In the genomic region with DNA sequence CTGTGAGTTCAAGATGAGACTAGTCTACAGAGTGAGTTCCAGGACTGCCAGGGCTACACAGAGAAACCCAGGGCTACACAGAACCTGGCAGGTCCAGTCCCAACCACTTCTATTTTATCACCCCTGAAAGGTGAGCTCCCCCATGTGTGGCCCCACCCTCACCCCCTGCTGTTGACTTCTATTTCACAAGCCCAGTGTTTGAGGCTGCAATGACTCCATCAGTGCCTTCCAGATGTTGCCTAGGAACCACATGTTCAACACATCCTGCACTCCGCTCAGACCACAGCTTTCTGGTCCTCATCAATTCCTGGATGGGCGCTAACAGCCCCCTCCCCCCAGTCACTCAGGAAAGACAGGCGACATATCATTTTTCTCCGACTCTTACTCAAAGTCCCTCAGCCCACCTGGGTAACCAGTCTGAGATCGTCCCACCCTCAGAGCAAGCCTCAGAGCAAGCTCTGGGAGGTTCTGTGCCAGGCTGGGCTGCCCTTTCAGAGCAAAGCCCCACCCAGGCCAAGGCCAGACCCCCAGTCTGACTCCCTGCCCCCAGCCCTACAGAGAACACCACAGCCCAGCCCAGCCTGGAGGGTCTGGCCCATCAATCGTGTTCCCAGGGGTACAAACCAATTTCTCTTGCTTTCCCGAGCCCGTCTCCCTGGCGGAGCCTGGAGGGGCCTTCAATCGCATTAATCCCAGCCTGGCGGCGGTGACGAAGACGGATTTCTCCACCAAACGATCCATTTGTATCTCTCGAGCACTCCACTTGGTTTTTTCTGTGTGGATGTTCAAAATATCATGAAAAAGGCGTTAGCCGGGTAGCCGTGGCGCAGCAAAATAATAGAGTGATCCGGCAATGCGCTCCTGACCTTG, we compare ENCODE assay signal across 20 mouse cellular contexts. TPM values are rescaled to one million over a fixed set of nuclear protein-coding genes. Genes with fewer than 3 reads are reported as not detected.
"Had no signal": no experiment of that assay in that cellular context is flagged by ENCODE, and none has a peak within 500 bp of the region (broad histone marks: within the 10 kb centered on the region; RNA-seq: fewer than 3 reads in every experiment).

No protein-coding gene starts in this region.

- DNase-seq: kidney, postnatal 10 days; kidney, postnatal 4 days; left cerebral cortex, postnatal 4 days; lung, adult 2 months; lung, postnatal 36 days; right cerebral cortex, postnatal 14 days; thymus, adult 2 months; thymus, postnatal 25 days had no signal

- H3K9ac ChIP-seq: liver, embryonic 15.5 days; midbrain, embryonic 15.5 days; stomach, embryonic 15.5 days had no signal

- H3K4me2 ChIP-seq: liver, embryonic 11.5 days; liver, embryonic 15.5 days; midbrain, embryonic 15.5 days; stomach, embryonic 15.5 days had no signal

- H3K36me3 ChIP-seq: liver, embryonic 15.5 days; midbrain, embryonic 10.5 days; midbrain, embryonic 15.5 days; stomach, embryonic 15.5 days had no signal

- H3K4me3 ChIP-seq: layer of hippocampus, adult 2 months; liver, embryonic 15.5 days; midbrain, embryonic 10.5 days; midbrain, embryonic 15.5 days; stomach, embryonic 15.5 days had no signal

- H3K9me3 ChIP-seq: liver, embryonic 15.5 days; stomach, embryonic 15.5 days had no signal

- H3K27ac ChIP-seq: layer of hippocampus, adult 2 months; liver, embryonic 15.5 days; midbrain, embryonic 10.5 days; midbrain, embryonic 15.5 days; stomach, embryonic 15.5 days had no signal

- H3K4me1 ChIP-seq: liver, embryonic 15.5 days had no signal

- ATAC-seq: lung, postnatal 0 days; midbrain, embryonic 15.5 days had no signal

RNA-seq across cellular contexts. Expression of a gene that starts 38.9 kb away (rescaled TPM):
- total RNA-seq: left cerebral cortex, postnatal 10 days; megakaryocyte, adult 5-6 weeks; monocyte, adult 5-6 weeks had no signal
- polyA plus RNA-seq: liver, embryonic 11.5 days; liver, embryonic 15.5 days; lung, adult 2 months; lung, postnatal 0 days; spleen, adult 2 months; stomach, embryonic 15.5 days; urinary bladder, adult 2 months had no signal
